Mouse (Mus musculus): ENCODE measurements at regions not wholly inside any gene's neighbourhood (a gene's known extent, or its start where the extent isn't known, plus 50 kb on each side); places are given as distances from the start of the nearest gene placed in this dataset.

DNA sequence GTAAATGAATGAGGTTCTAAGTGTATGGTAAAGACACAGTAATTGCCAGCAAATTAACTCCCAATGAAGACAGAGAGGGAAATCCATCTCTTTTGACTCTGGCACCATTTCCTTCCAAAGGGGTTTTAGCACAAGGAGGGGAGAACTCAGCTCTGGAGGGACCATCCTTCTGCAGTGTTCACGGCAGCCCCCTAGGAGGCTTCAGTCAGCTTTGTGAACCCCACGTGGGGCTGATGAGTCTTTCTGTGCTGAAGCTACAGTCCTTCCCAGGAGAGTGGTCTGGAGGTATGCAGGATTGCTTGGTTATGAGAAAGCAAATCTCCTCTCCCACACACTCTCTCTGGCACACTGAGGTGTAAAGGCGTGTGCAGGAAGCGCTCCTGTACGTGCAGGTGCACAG, 280.7 kb downstream of the Setd4 start:
- TF ChIP-seq CTCF (conservative IDR thresholded peaks at IDR 0.05; ENCODE audit: insufficient read depth, insufficient read length, low read depth, low read length): no peak
- TF ChIP-seq POLR2A (IDR thresholded peaks at IDR 0.05; ENCODE audit: low read depth, low read length): no peak

Data from kidney, adult 2 months (tissue).